Mouse (Mus musculus) hindbrain, embryonic 15.5 days (tissue): Measurements from ENCODE around the gene Morf4l1. TPM values are rescaled to one million over a fixed set of nuclear protein-coding genes. Genes with fewer than 3 reads are reported as not detected.
"Not testable (repeated sequence)": the region's sequence is repeated elsewhere in the genome, so short reads cannot be mapped to it uniquely, and the experiment has no call there.

Source experiments
- ATAC-seq: fragments of 200-750 bp; cut with Nextera tagmentation; 2 replicates; pipeline ENCODE4 v1.8.0; 2017; ENCODE audit warnings: low read depth, moderate number of reproducible peaks, moderate TSS enrichment; ENCODE audit not compliant: low FRiP score
- H3K27ac ChIP-seq: fragments of 300-500 bp; sonication (generic); replicated peaks from 2 replicates; pipeline ENCODE4 v1.5.1; 2015; ENCODE audit warnings: mild to moderate bottlenecking, inconsistent platforms
- H3K27me3 ChIP-seq: fragments of 300-500 bp; sonication (generic); 2 replicates; pipeline ENCODE4 v1.6.1; 2015; ENCODE audit warnings: control low read depth, inconsistent platforms
- H3K36me3 ChIP-seq: fragments of 300-500 bp; sonication (generic); 2 replicates; pipeline ENCODE4 v1.6.1; 2015; ENCODE audit warnings: control low read depth, inconsistent platforms
- H3K4me1 ChIP-seq: fragments of 300-500 bp; sonication (generic); replicated peaks from 2 replicates; pipeline ENCODE4 v1.6.1; 2015; ENCODE audit warnings: control low read depth, inconsistent platforms
- H3K4me2 ChIP-seq: fragments of 300-500 bp; sonication (generic); 2 replicates; pipeline ENCODE4 v1.6.1; 2015; ENCODE audit warnings: moderate library complexity, mild to moderate bottlenecking, inconsistent platforms
- H3K4me3 ChIP-seq: fragments of 300-500 bp; sonication (generic); 2 replicates; pipeline ENCODE4 v1.5.1; 2015; ENCODE audit warnings: mild to moderate bottlenecking, inconsistent platforms
- H3K9ac ChIP-seq: fragments of 300-500 bp; sonication (generic); 2 replicates; pipeline ENCODE4 v1.6.1; 2015; ENCODE audit warnings: inconsistent platforms
- H3K9me3 ChIP-seq: fragments of 300-500 bp; sonication (generic); 2 replicates; pipeline ENCODE4 v1.6.1; 2016; ENCODE audit warnings: control low read depth, inconsistent platforms
- WGBS: fragments of 180-500 bp; shearing (Covaris S2); methylation state at CpG from one replicate; pipeline ENCODE4 v1.1.7; 2015; 5-methylcytosine and 5-hydroxymethylcytosine counted together
- polyA plus RNA-seq: library from polyadenylated mRNA; unstranded; fragments of >200 nt; fragmentation: Nextera tagmentation; extraction: Ambion mirVana; gene quantifications from 2 replicates; pipeline ENCODE4 v1.2.1, GENCODE M21; 2015

The Morf4l1 gene
- polyA plus RNA-seq, 1 experiment from 2014 or later: 550 TPM

DNA sequence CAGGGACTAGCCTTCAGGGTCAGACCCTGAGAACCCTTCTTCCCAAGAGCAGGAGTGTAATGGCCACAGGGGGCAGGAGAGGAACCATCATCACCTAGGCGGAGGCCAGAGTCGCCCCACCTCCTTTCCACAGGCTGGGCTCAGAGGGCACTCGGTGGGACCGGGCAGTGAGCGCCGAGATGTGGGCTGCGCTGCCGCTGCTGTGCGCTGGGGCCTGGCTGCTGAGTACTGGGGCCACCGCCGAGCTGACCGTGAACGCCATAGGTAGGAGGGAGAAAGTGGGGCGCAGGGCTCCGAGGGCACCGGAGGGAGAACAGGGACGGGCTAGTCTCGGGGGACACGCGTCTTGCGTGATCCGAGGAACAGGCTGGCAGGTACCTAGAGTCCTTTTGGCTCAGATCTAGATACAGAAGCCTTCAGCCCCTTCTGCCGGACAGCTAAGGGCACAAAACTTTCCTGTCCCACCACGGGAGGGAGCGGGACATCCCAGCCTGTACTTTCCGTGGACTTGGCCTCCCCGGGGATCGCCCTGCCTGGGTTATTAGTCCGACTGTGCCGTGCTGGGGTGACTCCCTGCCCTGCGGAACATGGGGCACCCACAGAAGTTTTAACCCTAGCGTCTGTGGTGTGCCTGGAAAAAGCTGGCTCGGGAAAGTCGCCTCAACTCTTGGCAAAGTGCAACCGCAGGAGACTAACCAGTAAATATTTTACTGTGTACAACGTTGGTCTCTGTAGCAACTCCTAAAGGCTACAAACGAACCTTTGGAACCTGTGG lies 60.0 kb downstream of the Morf4l1 start:
- peak overlapping the region; percentile 37 for H3K4me3 ChIP-seq
- peak; percentile 78 for ATAC-seq
- H3K9ac ChIP-seq: peak overlapping the region; percentile 11; the same call in 1 of the 2 replicates
- no peaks in the 10 kb centered on the region for H3K36me3 ChIP-seq
- H3K9me3 ChIP-seq: no peaks in the 10 kb centered on the region
- H3K4me1 ChIP-seq: peaks cover 9% of the 10 kb centered on the region
- 2% methylated on average over 37 of the region's 37 CpGs for WGBS
- no peaks in the 10 kb centered on the region for H3K27me3 ChIP-seq
- no peak overlapping the region for H3K27ac ChIP-seq
- peak overlapping the region; percentile 66 for H3K4me2 ChIP-seq

- Histone ChIP-seq H3K27ac (no peak within 1 kb of the TSS), H3K4me3 (peak within 1 kb of the TSS; percentile 37), H3K4me1 (peaks cover 9% of the 10 kb centered on the region), H3K27me3 (no peaks in the 10 kb centered on the region), H3K36me3 (no peaks in the 10 kb centered on the region), H3K4me2 (peak within 1 kb of the TSS; percentile 66), H3K9me3 (no peaks in the 10 kb centered on the region), H3K9ac (peak within 1 kb of the TSS; percentile 11; the same call in 1 of the 2 replicates)
- no peak for ATAC-seq
- WGBS: 74% methylated on average over 2 of the region's 2 CpGs
Measured at GRCm38 (mm10) chr9:90053852-90054251, 60.7 kb downstream of the Morf4l1 start, which contains the start of gene Ctsh. Gene Ctsh (plus strand): TSS chr9:90054152.

DNA sequence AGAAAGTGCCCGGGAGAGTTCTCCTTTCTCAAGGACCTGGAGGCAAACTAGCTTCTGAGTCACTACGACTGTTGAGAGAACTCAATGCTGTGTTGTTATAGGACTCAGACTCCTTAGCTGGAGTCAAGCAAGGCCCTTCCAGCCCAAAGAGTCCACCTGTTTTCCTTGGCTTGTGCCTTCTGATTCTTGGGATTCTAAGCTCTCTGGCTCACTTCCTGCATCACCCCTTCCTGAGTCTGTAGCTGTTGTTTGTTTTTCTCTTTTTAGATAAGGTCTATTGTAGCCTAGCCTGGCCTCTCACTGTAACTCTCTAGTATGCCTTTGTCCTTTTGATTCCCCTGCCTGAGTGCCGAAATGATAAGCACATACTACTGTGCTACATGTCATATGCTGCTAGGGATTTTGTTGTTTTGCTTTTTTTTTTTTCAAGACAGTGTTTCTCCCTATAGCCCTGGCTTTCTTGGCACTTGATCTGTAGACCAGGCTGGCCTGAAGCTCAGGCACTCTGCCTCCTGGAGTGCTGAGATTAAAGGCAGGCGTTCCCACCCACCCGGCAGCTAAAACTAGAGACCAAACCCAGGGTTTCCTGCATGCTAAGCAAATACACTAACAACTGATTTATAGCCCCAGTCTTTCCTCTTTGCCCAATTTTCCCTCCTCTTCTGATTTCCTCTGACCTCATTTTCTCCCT lies 66.5 kb downstream of the Morf4l1 start:
- H3K27me3 ChIP-seq: no peaks in the 10 kb centered on the region
- H3K36me3 ChIP-seq: no peaks in the 10 kb centered on the region
- H3K9ac ChIP-seq: no peak overlapping the region
- no peak overlapping the region for H3K27ac ChIP-seq
- no peaks in the 10 kb centered on the region for H3K4me1 ChIP-seq
- no peak overlapping the region for H3K4me3 ChIP-seq
- H3K9me3 ChIP-seq: no peaks in the 10 kb centered on the region
- WGBS: 70% methylated on average over 5 of the region's 5 CpGs
- no peak for ATAC-seq
- no peak overlapping the region for H3K4me2 ChIP-seq

DNA sequence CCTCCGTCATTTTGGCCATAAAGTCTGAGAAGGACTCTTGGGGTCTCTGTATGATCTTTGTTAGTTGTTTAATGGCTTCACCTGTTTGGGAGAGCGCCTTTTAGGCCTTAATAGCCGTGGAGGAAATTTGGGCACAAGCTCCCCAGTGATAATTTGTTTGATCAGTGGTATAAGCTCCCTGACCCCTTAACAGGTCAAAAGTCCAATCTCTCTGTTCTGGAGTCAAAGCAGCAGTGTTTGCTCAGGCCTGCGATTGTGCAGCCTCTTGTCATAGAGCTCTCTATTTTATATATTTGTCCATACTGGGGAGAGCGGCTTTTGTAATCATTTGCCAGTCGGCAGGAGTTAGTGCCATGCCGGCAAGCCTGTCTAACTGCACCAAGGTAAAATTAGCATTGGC lies 69.4 kb downstream of the Morf4l1 start:
- H3K27me3 ChIP-seq: no peaks in the 10 kb centered on the region
- no peak overlapping the region for H3K9ac ChIP-seq
- no peaks in the 10 kb centered on the region for H3K9me3 ChIP-seq
- whole genome bisulfite sequencing: 87% methylated on average over 7 of the region's 7 CpGs
- no peak for ATAC-seq
- H3K27ac ChIP-seq: no peak overlapping the region
- no peak overlapping the region for H3K4me2 ChIP-seq
- no peaks in the 10 kb centered on the region for H3K36me3 ChIP-seq
- H3K4me1 ChIP-seq: no peaks in the 10 kb centered on the region
- H3K4me3 ChIP-seq: no peak overlapping the region

- H3K27ac ChIP-seq, H3K4me1 ChIP-seq, ATAC-seq, H3K4me3 ChIP-seq, H3K9ac ChIP-seq, H3K9me3 ChIP-seq, H3K4me2 ChIP-seq, H3K36me3 ChIP-seq, H3K27me3 ChIP-seq: not testable (repeated sequence)
- WGBS: 94% methylated on average over 8 of the region's 8 CpGs
Measured at GRCm38 (mm10) chr9:90042906-90043305, 71.7 kb downstream of the Morf4l1 start.

Other genes starting within 250 kb of the Morf4l1 start
- gene Rasgrf1, start 204.9 kb downstream of the Morf4l1 start, polyA plus RNA-seq: 12.5 and 13.5 TPM in 2 replicates
- 27.3 and 31.1 TPM in 2 replicates for gene Ctsh, start 60.6 kb downstream of the Morf4l1 start, polyA plus RNA-seq
- gene Adamts7, start 48.3 kb upstream of the Morf4l1 start, polyA plus RNA-seq: 7.9 and 9.0 TPM in 2 replicates
- 6.2 and 6.7 TPM in 2 replicates for gene Tbc1d2b, start 156.0 kb upstream of the Morf4l1 start, polyA plus RNA-seq